Comparison of ENCODE assay signal across 11 mouse cellular contexts in the genomic region with DNA sequence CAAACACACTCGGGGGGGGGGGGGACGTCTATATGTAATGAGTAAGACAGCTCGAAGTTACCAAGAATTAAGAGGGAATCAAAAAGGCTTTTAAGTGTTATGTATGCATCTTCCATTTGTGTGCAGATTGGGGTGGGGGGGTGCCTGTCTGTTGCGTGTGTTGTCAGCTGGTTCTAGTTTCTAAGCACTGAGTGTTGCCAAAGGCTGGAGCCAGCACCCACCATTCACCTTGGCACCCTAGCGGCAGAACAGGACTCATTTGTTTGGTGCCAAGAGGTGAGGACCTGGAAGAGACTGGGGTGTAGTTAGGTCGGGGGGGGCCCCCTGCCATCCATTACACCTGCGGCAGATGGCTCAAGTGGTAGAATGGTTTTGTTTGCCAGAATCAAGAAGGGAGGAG.
DNase-seq lines count a peak whose midpoint lies in the region; ATAC-seq lines count a peak whose summit lies in the region.
"Had no signal": no experiment of that assay in that cellular context is flagged by ENCODE, and none has a peak within 500 bp of the region (broad histone marks: within the 10 kb centered on the region; RNA-seq: fewer than 3 reads in every experiment).

No protein-coding gene starts in this region.

- H3K27me3 ChIP-seq in forebrain, embryonic 12.5 days, result 0 out of 2 replicates have a peak, but pooled peaks cover 5% of the 10 kb centered on the region
- H3K27me3 ChIP-seq in limb, embryonic 11.5 days (ENCODE audit: control insufficient read depth, insufficient read depth, low read length), result peaks cover 89% of the 10 kb centered on the region

- WGBS in forebrain, embryonic 12.5 days, result 3% methylated on average over 7 of the region's 7 CpGs
- WGBS in limb, embryonic 11.5 days, result 2% methylated on average over 7 of the region's 7 CpGs

- H3K9me3 ChIP-seq in forebrain, embryonic 12.5 days, result no peaks in the 10 kb centered on the region
- no peaks in the 10 kb centered on the region for H3K9me3 ChIP-seq in limb, embryonic 11.5 days (ENCODE audit: control insufficient read depth, low read length)

- no peak for ATAC-seq in forebrain, embryonic 12.5 days (ENCODE audit: low FRiP score)
- ATAC-seq in limb, embryonic 11.5 days (ENCODE audit: insufficient number of reproducible peaks, low FRiP score, low TSS enrichment, low read depth), result no peak

- peak overlapping the region; percentile 73 for H3K4me2 ChIP-seq in forebrain, embryonic 12.5 days
- H3K4me2 ChIP-seq in limb, embryonic 11.5 days (ENCODE audit: low read depth, severe bottlenecking), result no peak overlapping the region

- peaks cover 2% of the 10 kb centered on the region; the same call in 1 of the 2 replicates for H3K4me1 ChIP-seq in forebrain, embryonic 12.5 days
- H3K4me1 ChIP-seq in limb, embryonic 11.5 days (ENCODE audit: control insufficient read depth, insufficient read depth, low read length), result 0 out of 2 replicates have a peak, but pooled peaks cover 3% of the 10 kb centered on the region

- no peaks in the 10 kb centered on the region for H3K36me3 ChIP-seq in forebrain, embryonic 12.5 days (replicated peaks)
- no peaks in the 10 kb centered on the region for H3K36me3 ChIP-seq in limb, embryonic 11.5 days (ENCODE audit: control insufficient read depth, insufficient read depth, low read length)

- peak; percentile 57 for DNase-seq in right cerebral cortex, postnatal 4 days
- no peak for DNase-seq in right cerebral cortex, postnatal 25 days
- peak; percentile 26 for DNase-seq in limb, embryonic 11.5 days (ENCODE audit: low spot score)
- no peak for DNase-seq in adrenal gland, postnatal 4 days (ENCODE audit: low spot score in 2 of 2)
- no peak for DNase-seq in thymus, postnatal 25 days
- no peak for DNase-seq in adrenal gland, postnatal 25 days
- DNase-seq in natural killer cell, adult 2 months (ENCODE audit: low spot score in 2 of 2), result no peak
- DNase-seq: adrenal gland, postnatal 36 days; kidney, adult 18-20 months; liver had no signal

- peak overlapping the region; percentile 87 for H3K4me3 ChIP-seq in forebrain, embryonic 12.5 days (replicated peaks)
- H3K4me3 ChIP-seq in limb, embryonic 11.5 days (ENCODE audit: low read depth, low read length), result no peak overlapping the region

- peak overlapping the region; percentile 100 for H3K9ac ChIP-seq in forebrain, embryonic 12.5 days
- H3K9ac ChIP-seq in limb, embryonic 11.5 days (ENCODE audit: low read length), result no peak overlapping the region

- H3K27ac ChIP-seq in forebrain, embryonic 12.5 days, result peak overlapping the region; percentile 100
- H3K27ac ChIP-seq in limb, embryonic 11.5 days (replicated peaks; ENCODE audit: low read depth, low read length), result no peak overlapping the region

Comparison
In these comparisons a context has a peak if more than half of its experiments do, and no peak if none do; other contexts are left out.
1. DNase-seq: peak in right cerebral cortex, postnatal 4 days (single experiment) and limb, embryonic 11.5 days (single experiment); none in right cerebral cortex, postnatal 25 days (single experiment), adrenal gland, postnatal 4 days (0 of 2), thymus, postnatal 25 days (single experiment), adrenal gland, postnatal 25 days (single experiment) and natural killer cell, adult 2 months (0 of 2).